Mouse (Mus musculus) MN1 (cell line): ENCODE measurements at regions not wholly inside any gene's neighbourhood (a gene's known extent, or its start where the extent isn't known, plus 50 kb on each side); places are given as distances from the start of the nearest gene placed in this dataset.

ENCODE experiments used
- DNase-seq: peaks from one replicate; pipeline ENCODE4 v3.0.0-alpha.2; 2016; ENCODE audit warnings: low spot score

- no peak for DNase-seq
Observed at GRCm38 (mm10) chr16:77537351-77537750, 64.5 kb downstream of the Gm11146 start.

- DNase-seq = no peak
Observed at GRCm38 (mm10) chr16:77536746-77537145, 65.1 kb downstream of the Gm11146 start.

GRCm38 (mm10) chr16:77536314-77536713 is 65.6 kb downstream of the Gm11146 start:
- no peak for DNase-seq

- no peak for DNase-seq
Observed at GRCm38 (mm10) chr16:77535021-77535420, 66.9 kb downstream of the Gm11146 start.

GRCm38 (mm10) chr16:77531596-77531995 is 70.3 kb downstream of the Gm11146 start:
- no peak for DNase-seq

- no peak for DNase-seq
Observed at GRCm38 (mm10) chr16:77527951-77528350, 73.9 kb downstream of the Gm11146 start.

- no peak for DNase-seq
Observed at GRCm38 (mm10) chr16:77514606-77515005, 87.3 kb downstream of the Gm11146 start.

GRCm38 (mm10) chr16:77503556-77503955 is 98.3 kb downstream of the Gm11146 start:
- DNase-seq = no peak

- no peak for DNase-seq
Observed at GRCm38 (mm10) chr16:77502916-77503315, 99.0 kb downstream of the Gm11146 start.

GRCm38 (mm10) chr16:77502026-77502425 is 99.9 kb downstream of the Gm11146 start:
- DNase-seq = no peak

GRCm38 (mm10) chr16:77500981-77501380 is 100.9 kb downstream of the Gm11146 start:
- DNase-seq = no peak

GRCm38 (mm10) chr16:77500413-77500812 is 101.5 kb downstream of the Gm11146 start:
- no peak for DNase-seq

GRCm38 (mm10) chr16:77499537-77500301 is 102.2 kb downstream of the Gm11146 start:
- no peak for DNase-seq

GRCm38 (mm10) chr16:77495310-77495709 is 106.6 kb downstream of the Gm11146 start:
- DNase-seq = no peak

GRCm38 (mm10) chr16:77494042-77494441 is 107.9 kb downstream of the Gm11146 start:
- DNase-seq = no peak

GRCm38 (mm10) chr16:77488155-77488554 is 113.7 kb downstream of the Gm11146 start:
- no peak for DNase-seq

- no peak for DNase-seq
Observed at GRCm38 (mm10) chr16:77479812-77480211, 122.1 kb downstream of the Gm11146 start.

- no peak for DNase-seq
Observed at GRCm38 (mm10) chr16:77471868-77472267, 130.0 kb downstream of the Gm11146 start.

GRCm38 (mm10) chr16:77469903-77470302 is 132.0 kb downstream of the Gm11146 start:
- no peak for DNase-seq

- DNase-seq = no peak
Observed at GRCm38 (mm10) chr16:77469328-77469875, 132.5 kb downstream of the Gm11146 start.

- DNase-seq = no peak
Observed at GRCm38 (mm10) chr16:77467216-77467615, 134.7 kb downstream of the Gm11146 start.

GRCm38 (mm10) chr16:77464623-77465022 is 137.3 kb downstream of the Gm11146 start:
- DNase-seq = no peak

- DNase-seq = no peak
Observed at GRCm38 (mm10) chr16:77461922-77462321, 140.0 kb downstream of the Gm11146 start.

- no peak for DNase-seq
Observed at GRCm38 (mm10) chr16:77461459-77461858, 140.4 kb downstream of the Gm11146 start.
